16 mouse cellular contexts compared by ENCODE assay signal in the genomic region with DNA sequence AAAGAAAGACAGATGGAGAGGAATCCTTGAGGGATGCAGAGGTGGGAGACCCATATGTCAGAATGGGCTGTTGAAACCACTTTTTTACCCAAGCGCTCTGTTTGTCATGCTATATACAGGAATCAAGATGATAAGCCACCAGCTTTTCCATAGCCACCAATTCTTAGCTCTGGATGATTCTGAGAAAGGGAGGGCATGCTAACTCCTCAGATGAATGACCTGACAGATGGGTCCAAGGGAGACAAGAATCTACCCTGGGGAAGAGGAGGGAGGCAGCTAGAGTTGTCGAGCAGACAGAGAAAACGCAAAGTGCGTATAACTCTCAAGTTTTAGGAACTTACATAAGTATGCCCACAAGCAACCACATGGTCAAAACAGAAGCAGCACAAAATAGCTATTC.
"Had no signal": no experiment of that assay in that cellular context is flagged by ENCODE, and none has a peak within 500 bp of the region (broad histone marks: within the 10 kb centered on the region; RNA-seq: fewer than 3 reads in every experiment).

No protein-coding gene starts in this region.

- DNase-seq: gastrocnemius, postnatal 14 days; gastrocnemius, postnatal 36 days; heart, adult 18-20 months; heart, postnatal 10 days; heart, postnatal 36 days; kidney, adult 18-20 months; kidney, adult 8-10 months; kidney, postnatal 10 days; kidney, postnatal 25 days; kidney, postnatal 4 days; liver had no signal

- ATAC-seq: forebrain, embryonic 16.5 days; hindbrain, postnatal 0 days; intestine, embryonic 15.5 days; intestine, postnatal 0 days; liver, embryonic 12.5 days had no signal
